Mouse (Mus musculus) lung, postnatal 10 days (tissue): Measurements from ENCODE around the gene Ralgds.

Source experiments
- DNase-seq: peaks from one replicate; pipeline ENCODE4 v3.0.0; 2021

The Ralgds gene

GRCm38 (mm10) chr2:28569903-28570302 is 57.0 kb downstream of the Ralgds start:
- peak; percentile 54 for DNase-seq

GRCm38 (mm10) chr2:28575341-28575740 is 62.4 kb downstream of the Ralgds start:
- DNase-seq = no peak

- peak; percentile 71 for DNase-seq
Measured at GRCm38 (mm10) chr2:28576815-28577214, 63.9 kb downstream of the Ralgds start.

- DNase-seq = peak; percentile 45
Measured at GRCm38 (mm10) chr2:28578003-28578402, 65.1 kb downstream of the Ralgds start.

- DNase-seq = peak; percentile 93
Measured at GRCm38 (mm10) chr2:28582647-28583353, 69.9 kb downstream of the Ralgds start.

GRCm38 (mm10) chr2:28583651-28584050 is 70.7 kb downstream of the Ralgds start, which contains the start of gene Gtf3c5:
Gtf3c5 (minus strand) TSS chr2:28583751.
- no peak for DNase-seq

- DNase-seq = peak; percentile 86
Measured at GRCm38 (mm10) chr2:28585043-28585571, 72.2 kb downstream of the Ralgds start.

- no peak for DNase-seq
Measured at GRCm38 (mm10) chr2:28585730-28586129, 72.8 kb downstream of the Ralgds start.

GRCm38 (mm10) chr2:28588574-28588973 is 75.6 kb downstream of the Ralgds start:
- no peak for DNase-seq

- DNase-seq = no peak
Measured at GRCm38 (mm10) chr2:28591479-28591878, 78.6 kb downstream of the Ralgds start.

- DNase-seq = peak; percentile 76
Measured at GRCm38 (mm10) chr2:28592809-28593208, 79.9 kb downstream of the Ralgds start.

- DNase-seq = no peak
Measured at GRCm38 (mm10) chr2:28596021-28596420, 83.1 kb downstream of the Ralgds start.

GRCm38 (mm10) chr2:28596998-28597397 is 84.1 kb downstream of the Ralgds start:
- DNase-seq = no peak

GRCm38 (mm10) chr2:28597733-28598547 is 85.0 kb downstream of the Ralgds start:
- DNase-seq = no peak

GRCm38 (mm10) chr2:28598692-28599568 is 86.0 kb downstream of the Ralgds start:
- no peak for DNase-seq

GRCm38 (mm10) chr2:28599569-28599900 is 86.6 kb downstream of the Ralgds start:
- DNase-seq = no peak

GRCm38 (mm10) chr2:28601720-28602590 is 89.0 kb downstream of the Ralgds start:
- DNase-seq = no peak
